Mouse (Mus musculus) bone marrow, adult 2 months (tissue): Measurements from ENCODE around the gene Dupd1.

Experiments
- CTCF ChIP-seq: fragments of 200-500 bp; IDR thresholded peaks from 2 replicates; pipeline ENCODE4 v1.5.1; 2011; ENCODE audit warnings: low read length, control low read depth; ENCODE audit not compliant: control insufficient read depth, insufficient read depth
- POLR2A ChIP-seq: fragments of 200-500 bp; IDR thresholded peaks from 2 replicates; pipeline ENCODE4 v1.6.1; 2011; ENCODE audit warnings: low read depth, mild to moderate bottlenecking, control low read depth, low read length, borderline replicate concordance; ENCODE audit not compliant: control insufficient read depth

DNA sequence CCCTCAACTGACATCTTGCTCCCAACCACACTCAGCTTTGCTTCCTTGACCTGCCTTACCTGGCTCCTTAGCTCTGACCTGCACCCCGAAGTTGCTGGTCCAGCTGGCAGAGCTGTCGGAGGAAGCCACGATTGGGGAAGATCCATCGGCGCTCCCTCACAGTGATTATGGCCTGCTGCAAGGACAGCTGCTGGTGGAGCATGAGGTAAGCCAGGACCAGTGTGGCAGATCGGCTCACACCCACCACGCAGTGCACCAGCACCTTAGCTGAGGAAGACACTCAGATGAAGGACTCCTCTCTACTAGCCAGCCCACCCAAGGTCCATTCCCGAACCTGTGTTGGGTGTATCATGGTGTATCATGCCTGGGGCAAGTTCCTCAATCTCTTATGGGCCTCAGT is 31.9 kb upstream of the Dupd1 start:
- no peak for TF ChIP-seq CTCF
- no peak for TF ChIP-seq POLR2A
